Mouse (Mus musculus) leukemia stem cell, adult 10-12 weeks (primary cell): ENCODE data around the gene Krt78. TPM values are rescaled to one million over a fixed set of nuclear protein-coding genes. Genes with fewer than 3 reads are reported as not detected.

Source experiments
- polyA plus RNA-seq: library from polyadenylated mRNA; stranded (reverse); fragments of >175 nt; gene quantifications from 2 replicates; pipeline ENCODE4 v1.2.3, GENCODE M21; 2012; ENCODE audit warnings: low replicate concordance

The Krt78 gene
- polyA plus RNA-seq = 0.05 TPM in 1 of 2 replicates, not detected in the other

GRCm38 (mm10) chr15:101954187-101954586 lies at the start of gene Krt78:
Gene Krt78, minus strand, starts transcription at chr15:101954287.

GRCm38 (mm10) chr15:101940274-101940829 lies 13.7 kb downstream of the Krt78 start, which contains the start of gene Krt79:
Gene Krt79, minus strand, starts transcription at chr15:101940324.

DNA sequence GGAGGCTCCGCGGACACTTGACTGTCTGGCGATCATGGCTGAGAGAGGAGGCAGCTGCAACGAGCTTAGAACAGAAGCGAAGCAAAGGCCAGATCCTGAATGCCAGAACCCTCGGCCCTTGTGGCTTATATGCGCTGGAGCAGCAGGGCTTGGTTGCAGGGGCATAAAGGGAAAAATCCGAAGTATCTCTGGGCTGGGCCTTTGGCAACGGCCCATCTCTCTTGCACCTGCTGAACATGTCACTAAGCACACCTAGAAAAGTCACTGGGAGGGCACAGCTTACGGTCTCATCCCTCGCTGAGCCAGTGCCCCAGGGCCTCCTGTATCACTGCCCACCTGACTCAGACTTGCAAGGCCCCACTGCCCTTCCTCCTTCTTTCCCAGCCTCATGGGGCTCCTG lies 29.5 kb downstream of the Krt78 start, which contains the start of gene Krt4:
Krt4 (minus strand) TSS at position 101 of the 400 bp plus-strand sequence.

Other genes starting within 250 kb of the Krt78 start
- gene Krt5, start 241.4 kb downstream of the Krt78 start, polyA plus RNA-seq = not detected in 2 replicates
- gene Krt71, start 211.2 kb downstream of the Krt78 start, polyA plus RNA-seq = not detected in 2 replicates
- not detected in 2 replicates for gene Krt72, start 167.8 kb downstream of the Krt78 start, polyA plus RNA-seq
- not detected in 2 replicates for gene Krt73, start 151.9 kb downstream of the Krt78 start, polyA plus RNA-seq
- not detected in 2 replicates for gene Krt2, start 136.1 kb downstream of the Krt78 start, polyA plus RNA-seq
- not detected in 2 replicates for gene Krt1, start 103.5 kb downstream of the Krt78 start, polyA plus RNA-seq
- gene Krt77, start 84.6 kb downstream of the Krt78 start, polyA plus RNA-seq = not detected in 2 replicates
- not detected in 2 replicates for gene Krt76, start 61.4 kb downstream of the Krt78 start, polyA plus RNA-seq
- gene Krt4, start 29.6 kb downstream of the Krt78 start, polyA plus RNA-seq = not detected in 2 replicates
- gene Krt79, start 14.0 kb downstream of the Krt78 start, polyA plus RNA-seq = not detected in 2 replicates
- gene Krt8, start 50.2 kb upstream of the Krt78 start, polyA plus RNA-seq = 0.23 and 0.29 TPM in 2 replicates
- not detected in 2 replicates for gene Krt18, start 73.9 kb upstream of the Krt78 start, polyA plus RNA-seq
- gene Eif4b, start 119.5 kb upstream of the Krt78 start, polyA plus RNA-seq = 112 and 151 TPM in 2 replicates
- gene Tns2, start 146.1 kb upstream of the Krt78 start, polyA plus RNA-seq = 2.3 and 5.2 TPM in 2 replicates
- 7.8 and 13.8 TPM in 2 replicates for gene Spryd3, start 181.9 kb upstream of the Krt78 start, polyA plus RNA-seq
- 1.1 and 3.7 TPM in 2 replicates for gene Igfbp6, start 190.1 kb upstream of the Krt78 start, polyA plus RNA-seq
- gene Soat2, start 196.2 kb upstream of the Krt78 start, polyA plus RNA-seq = 5.4 and 8.2 TPM in 2 replicates
- 10.9 and 11.5 TPM in 2 replicates for gene Zfp740, start 249.0 kb upstream of the Krt78 start, polyA plus RNA-seq